Mouse (Mus musculus): Measurements from ENCODE around the gene Atg10. TPM values are rescaled to one million over a fixed set of nuclear protein-coding genes. Genes with fewer than 3 reads are reported as not detected.

Atg10 gene
- polyA plus RNA-seq, 1 experiment from 2014 or later, result 29.1 TPM

DNA sequence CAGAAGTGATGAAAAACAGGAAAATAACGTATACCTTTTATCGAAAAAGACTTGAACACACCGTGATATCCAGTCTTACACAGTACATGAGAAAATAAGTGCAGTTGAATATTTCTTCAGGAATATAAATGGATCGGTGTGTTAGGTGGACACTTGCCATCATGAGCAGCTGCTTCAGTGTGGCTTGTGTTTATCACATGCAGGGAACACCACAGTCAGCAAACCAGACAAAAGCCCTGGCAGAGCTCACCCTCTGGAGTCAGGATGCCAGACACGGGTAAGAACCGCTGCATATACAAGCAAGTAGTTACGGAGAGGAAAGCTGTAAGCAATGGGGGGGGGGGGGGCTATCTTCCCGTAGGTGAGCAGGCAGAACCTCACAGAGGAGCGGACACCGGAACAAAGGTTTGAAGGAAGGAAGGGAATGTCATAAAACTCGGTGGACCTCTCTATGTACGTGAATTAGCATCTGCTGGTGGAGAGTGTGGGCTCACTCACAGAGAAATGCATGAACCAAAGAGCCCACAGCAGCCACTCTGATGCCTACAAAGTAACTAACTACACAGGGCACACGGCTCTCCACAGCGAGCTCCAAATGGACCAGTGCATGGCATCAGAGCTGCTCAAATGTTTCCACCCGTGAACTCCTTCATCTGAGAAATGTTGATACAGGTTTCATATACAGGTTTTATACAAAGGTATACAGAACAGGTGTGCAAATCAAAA lies 51.8 kb downstream of the Atg10 start:
- Histone ChIP-seq H3K9ac (no peak overlapping the region), H3K4me1 (replicated peaks) (peaks cover 15% of the 10 kb centered on the region; the same call in 1 of the 2 replicates)

DNA sequence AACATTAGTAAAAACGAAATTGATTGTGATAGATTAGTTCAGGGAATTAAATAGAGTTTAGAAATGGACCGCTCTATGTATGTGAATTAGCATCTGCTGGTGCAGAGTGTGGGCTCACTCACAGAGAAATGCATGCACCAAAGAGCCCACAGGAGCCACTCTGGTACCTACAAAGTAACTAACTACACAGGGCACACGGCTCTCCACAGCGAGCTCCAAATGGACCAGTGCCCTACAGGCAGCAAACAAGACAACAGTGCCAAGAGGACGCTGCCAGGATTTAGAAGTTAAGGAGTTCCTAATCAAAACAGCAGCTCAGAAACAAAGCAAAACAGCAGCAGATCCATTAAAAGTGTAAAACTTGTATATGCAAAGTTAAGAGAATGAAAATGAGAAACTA lies 52.6 kb downstream of the Atg10 start:
- 72% methylated on average over 5 of the region's 5 CpGs for WGBS
- no peak overlapping the region for H3K4me3 ChIP-seq
- H3K27ac ChIP-seq, result no peak overlapping the region
- no peaks in the 10 kb centered on the region for H3K27me3 ChIP-seq
- no peak overlapping the region for H3K9ac ChIP-seq
- no peak overlapping the region for H3K4me2 ChIP-seq
- H3K4me1 ChIP-seq (replicated peaks), result peaks cover 15% of the 10 kb centered on the region
- H3K36me3 ChIP-seq, result no peaks in the 10 kb centered on the region
- no peak for ATAC-seq (replicated peaks; ENCODE audit: insufficient number of reproducible peaks, insufficient read depth, low FRiP score, low read depth)
- no peaks in the 10 kb centered on the region for H3K9me3 ChIP-seq (replicated peaks)

More for the DNA sequence above, 51.8 kb downstream of the Atg10 start:
- Histone ChIP-seq H3K9me3 (replicated peaks) (no peaks in the 10 kb centered on the region), H3K27me3 (no peaks in the 10 kb centered on the region), H3K36me3 (no peaks in the 10 kb centered on the region), H3K27ac (no peak overlapping the region), H3K4me3 (no peak overlapping the region), H3K4me2 (no peak overlapping the region)
- no peak for ATAC-seq (replicated peaks; ENCODE audit: insufficient number of reproducible peaks, insufficient read depth, low FRiP score, low read depth)
- WGBS, result 80% methylated on average over 15 of the region's 15 CpGs

DNA sequence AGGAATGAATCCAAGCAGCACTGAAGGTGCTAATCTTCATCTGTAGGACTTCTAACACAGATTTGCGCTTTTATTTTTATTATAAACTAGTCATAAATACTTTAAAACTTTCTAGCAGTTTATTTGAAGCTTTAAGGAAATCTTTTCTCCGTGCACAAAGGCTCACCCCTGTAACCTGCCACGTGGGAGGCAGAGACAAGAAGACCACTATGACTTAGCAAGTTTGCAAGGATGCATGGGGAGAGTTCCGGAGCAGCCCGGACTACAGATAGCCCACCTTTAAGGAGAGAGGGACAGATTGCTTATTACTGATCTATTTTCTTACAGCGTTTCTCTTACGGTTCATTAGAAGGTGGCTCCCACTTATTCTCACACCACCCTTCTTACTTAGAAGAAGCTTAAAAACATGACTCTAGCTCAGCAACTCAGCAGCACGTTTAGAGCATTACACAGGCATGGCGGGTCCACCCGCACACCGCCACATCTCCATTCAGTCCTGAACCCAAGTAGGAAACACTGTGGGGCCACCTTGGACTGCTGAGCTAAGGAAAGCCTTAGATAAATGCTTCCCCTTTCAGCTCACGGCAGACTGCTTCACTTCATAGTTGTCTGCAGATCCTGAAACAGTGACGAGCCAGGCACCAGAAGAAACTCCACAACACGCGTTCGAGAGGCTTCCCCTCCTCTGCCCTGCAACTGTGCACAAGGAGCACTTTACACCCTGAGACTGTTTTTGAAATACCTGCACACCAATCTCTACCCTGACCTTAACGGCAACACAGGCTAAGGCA lies 54.0 kb downstream of the Atg10 start:
- peaks cover 27% of the 10 kb centered on the region for H3K4me1 ChIP-seq (replicated peaks)
- H3K9me3 ChIP-seq (replicated peaks), result no peaks in the 10 kb centered on the region
- WGBS, result 61% methylated on average over 17 of the region's 17 CpGs
- H3K36me3 ChIP-seq, result no peaks in the 10 kb centered on the region
- H3K4me2 ChIP-seq, result no peak overlapping the region; the same call in 1 of the 2 replicates
- H3K27ac ChIP-seq, result no peak overlapping the region
- no peak overlapping the region for H3K4me3 ChIP-seq
- H3K27me3 ChIP-seq, result no peaks in the 10 kb centered on the region
- no peak for ATAC-seq (replicated peaks; ENCODE audit: insufficient number of reproducible peaks, insufficient read depth, low FRiP score, low read depth)
- no peak overlapping the region for H3K9ac ChIP-seq

DNA sequence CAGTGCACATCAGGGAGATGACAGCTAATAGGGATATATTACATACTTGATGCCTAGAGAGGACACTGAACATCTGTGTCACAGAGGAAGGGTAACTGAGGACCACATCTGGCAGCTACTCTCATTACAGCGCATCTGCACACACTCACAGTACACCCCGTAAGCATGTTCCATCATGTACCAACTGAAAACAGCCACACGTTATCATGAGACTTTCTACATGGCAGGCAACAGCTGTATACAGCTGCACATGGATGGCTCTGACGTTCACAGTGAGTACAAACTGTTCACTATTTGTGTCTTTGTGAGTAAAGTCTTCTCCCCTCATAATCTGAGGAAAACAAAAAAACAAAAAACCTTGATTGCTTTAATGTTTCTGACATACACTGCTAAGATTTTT lies 55.3 kb downstream of the Atg10 start:
- H3K27ac ChIP-seq, result no peak overlapping the region
- H3K4me1 ChIP-seq (replicated peaks), result peaks cover 33% of the 10 kb centered on the region
- no peaks in the 10 kb centered on the region for H3K36me3 ChIP-seq
- 73% methylated on average over 4 of the region's 4 CpGs for WGBS
- no peak for ATAC-seq (replicated peaks; ENCODE audit: insufficient number of reproducible peaks, insufficient read depth, low FRiP score, low read depth)
- H3K9me3 ChIP-seq (replicated peaks), result no peaks in the 10 kb centered on the region
- no peak overlapping the region for H3K4me3 ChIP-seq
- H3K9ac ChIP-seq, result no peak overlapping the region
- no peak overlapping the region for H3K4me2 ChIP-seq
- H3K27me3 ChIP-seq, result no peaks in the 10 kb centered on the region

DNA sequence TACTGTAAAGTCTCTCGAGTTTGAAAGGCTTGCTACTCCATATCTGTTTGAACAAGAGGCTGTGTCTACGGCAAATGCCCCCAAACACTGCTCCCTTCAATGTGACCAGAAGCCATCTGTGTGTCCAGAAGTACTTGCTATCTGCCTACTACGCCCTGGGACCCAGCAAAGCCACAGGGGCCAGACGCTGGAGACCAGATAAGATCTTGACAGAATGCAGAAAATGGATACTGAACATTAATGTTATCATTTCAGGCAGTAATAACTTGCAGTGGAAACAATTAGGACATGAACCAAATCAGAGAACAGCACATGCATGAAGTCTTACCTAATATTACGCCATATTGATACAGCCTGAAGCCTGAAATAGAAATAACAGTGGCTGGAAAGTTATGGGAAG lies 56.2 kb downstream of the Atg10 start:
- H3K27ac ChIP-seq, result no peak overlapping the region
- no peak overlapping the region for H3K4me3 ChIP-seq
- H3K36me3 ChIP-seq, result no peaks in the 10 kb centered on the region

DNA sequence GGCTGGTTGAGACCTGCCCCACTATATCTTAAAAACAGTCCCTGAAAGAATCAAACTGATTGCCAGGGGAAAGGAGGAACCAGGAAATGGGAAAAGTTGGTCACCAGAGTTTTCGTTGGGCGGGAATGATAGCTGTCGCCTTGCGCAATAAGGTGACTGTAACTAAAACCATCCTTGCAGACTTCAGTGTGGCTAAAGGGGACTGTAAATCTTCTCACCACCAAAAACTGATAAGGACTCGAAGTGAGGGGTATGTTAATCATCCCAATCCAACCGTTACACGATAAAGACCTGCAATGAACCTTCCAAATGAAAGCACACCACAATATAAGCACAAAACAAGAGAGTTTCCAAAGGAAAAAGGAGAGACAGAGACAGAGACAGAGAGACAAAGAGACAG lies 57.5 kb downstream of the Atg10 start:
- no peak overlapping the region for H3K9ac ChIP-seq
- H3K27ac ChIP-seq, result 0 out of 2 replicates have a peak overlapping the region, but pooled peaks have one; percentile 68
- no peaks in the 10 kb centered on the region for H3K9me3 ChIP-seq (replicated peaks)
- no peak overlapping the region for H3K4me3 ChIP-seq
- no peaks in the 10 kb centered on the region for H3K27me3 ChIP-seq
- no peak overlapping the region for H3K4me2 ChIP-seq
- ATAC-seq (replicated peaks; ENCODE audit: insufficient number of reproducible peaks, insufficient read depth, low FRiP score, low read depth), result no peak
- 71% methylated on average over 7 of the region's 7 CpGs for WGBS
- peaks cover 39% of the 10 kb centered on the region for H3K4me1 ChIP-seq (replicated peaks)
- no peaks in the 10 kb centered on the region for H3K36me3 ChIP-seq

More for the DNA sequence above, 56.2 kb downstream of the Atg10 start:
- Histone ChIP-seq H3K4me1 (replicated peaks) (peaks cover 36% of the 10 kb centered on the region), H3K9ac (no peak overlapping the region), H3K9me3 (replicated peaks) (no peaks in the 10 kb centered on the region), H3K27me3 (no peaks in the 10 kb centered on the region), H3K4me2 (no peak overlapping the region)
- WGBS, result 49% methylated on average over 5 of the region's 5 CpGs
- no peak for ATAC-seq (replicated peaks; ENCODE audit: insufficient number of reproducible peaks, insufficient read depth, low FRiP score, low read depth)

DNA sequence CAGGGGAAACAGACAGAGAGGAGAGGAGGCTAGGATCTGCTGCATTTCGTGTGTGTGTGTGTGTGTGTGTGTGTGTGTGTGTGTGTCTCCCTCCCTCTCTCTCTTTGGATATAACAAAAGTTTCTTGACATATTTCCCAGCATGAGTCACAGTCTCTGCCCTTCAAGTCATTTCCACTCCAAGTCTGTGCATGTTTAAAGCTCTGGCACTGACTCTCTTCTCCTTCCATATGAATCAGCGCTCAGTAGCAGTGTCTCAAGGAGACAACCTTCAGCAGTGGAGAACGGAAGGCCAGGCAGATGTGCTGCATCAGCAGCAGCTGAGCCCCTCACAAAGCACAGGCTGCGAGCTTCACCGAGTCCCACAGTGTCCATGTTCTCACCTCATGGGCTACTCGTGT lies 58.6 kb downstream of the Atg10 start:
- Histone ChIP-seq H3K27ac (peak overlapping the region; percentile 68), H3K4me1 (replicated peaks) (peaks cover 39% of the 10 kb centered on the region), H3K36me3 (no peaks in the 10 kb centered on the region), H3K4me2 (no peak overlapping the region), H3K9ac (no peak overlapping the region), H3K27me3 (no peaks in the 10 kb centered on the region), H3K4me3 (no peak overlapping the region), H3K9me3 (replicated peaks) (no peaks in the 10 kb centered on the region)
- 48% methylated on average over 6 of the region's 6 CpGs for WGBS
- ATAC-seq (replicated peaks; ENCODE audit: insufficient number of reproducible peaks, insufficient read depth, low FRiP score, low read depth), result peak; percentile 21

DNA sequence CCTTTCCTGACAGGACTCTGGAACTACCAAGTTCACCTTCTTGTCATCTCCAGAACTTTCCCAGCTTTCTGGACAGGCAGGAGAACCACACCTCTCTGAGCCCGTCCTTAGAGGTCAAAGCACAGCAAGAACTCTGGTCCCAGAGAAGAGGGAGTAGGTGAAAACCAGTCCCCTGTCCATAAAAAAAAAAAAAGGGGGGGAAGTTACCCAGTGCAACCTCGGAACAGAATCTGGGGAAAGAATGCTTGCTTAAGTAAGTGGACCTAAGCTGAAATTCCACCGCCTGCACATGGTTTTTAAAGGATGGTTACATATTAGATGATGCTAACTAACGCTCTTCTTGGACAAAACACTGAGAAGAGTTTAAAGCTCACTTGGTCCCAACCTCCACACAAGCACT lies 60.5 kb downstream of the Atg10 start:
- Histone ChIP-seq H3K9me3 (replicated peaks) (no peaks in the 10 kb centered on the region), H3K4me2 (no peak overlapping the region), H3K9ac (no peak overlapping the region), H3K4me1 (replicated peaks) (peaks cover 27% of the 10 kb centered on the region), H3K4me3 (no peak overlapping the region), H3K27ac (no peak overlapping the region), H3K27me3 (no peaks in the 10 kb centered on the region), H3K36me3 (no peaks in the 10 kb centered on the region)
- 75% methylated on average over 4 of the region's 4 CpGs for WGBS
- no peak for ATAC-seq (replicated peaks; ENCODE audit: insufficient number of reproducible peaks, insufficient read depth, low FRiP score, low read depth)

DNA sequence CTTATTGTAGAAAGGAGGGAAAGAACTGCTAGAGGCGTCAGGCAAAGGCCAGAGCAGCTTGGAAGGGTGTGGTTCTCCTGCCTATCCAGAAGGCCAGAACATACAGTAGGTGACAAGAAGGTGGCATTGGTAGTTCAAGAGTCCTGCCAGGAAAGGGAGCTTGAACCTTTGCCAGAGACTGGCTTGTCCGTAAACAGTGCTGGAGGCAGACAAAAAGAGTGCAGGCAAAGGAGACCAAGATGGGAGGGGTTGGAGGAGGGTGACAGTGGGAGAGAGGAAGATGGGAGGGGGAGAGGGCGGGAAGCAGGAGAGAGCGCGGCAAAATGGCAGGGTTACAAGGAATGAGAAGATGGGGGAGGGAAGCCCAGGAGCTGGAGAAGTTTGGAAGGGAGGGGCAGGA lies 61.3 kb downstream of the Atg10 start:
- Histone ChIP-seq H3K36me3 (no peaks in the 10 kb centered on the region), H3K4me1 (replicated peaks) (peaks cover 26% of the 10 kb centered on the region), H3K9me3 (replicated peaks) (no peaks in the 10 kb centered on the region), H3K9ac (no peak overlapping the region), H3K4me3 (no peak overlapping the region), H3K4me2 (no peak overlapping the region), H3K27me3 (no peaks in the 10 kb centered on the region), H3K27ac (no peak overlapping the region)
- ATAC-seq (replicated peaks; ENCODE audit: insufficient number of reproducible peaks, insufficient read depth, low FRiP score, low read depth), result no peak
- 52% methylated on average over 5 of the region's 5 CpGs for WGBS

DNA sequence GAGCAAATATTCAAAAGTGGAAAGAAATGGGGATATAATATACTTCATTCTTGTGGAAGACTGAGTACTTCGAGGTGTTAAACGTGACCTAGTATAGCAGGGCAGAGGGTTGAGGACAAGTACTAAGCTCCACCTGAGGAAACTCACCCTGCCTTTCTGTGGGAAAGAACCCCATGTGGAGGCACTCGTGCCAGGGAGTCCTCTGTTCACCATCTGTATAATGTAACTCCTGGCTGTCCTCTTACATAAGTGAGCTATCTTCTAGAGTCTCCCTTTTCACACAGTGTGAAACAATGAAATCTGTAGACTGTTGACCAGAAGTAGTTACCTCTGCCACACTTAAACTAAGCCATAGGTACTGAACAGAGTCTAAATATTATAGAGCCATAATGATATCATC lies 63.2 kb downstream of the Atg10 start:
- Histone ChIP-seq H3K4me2 (no peak overlapping the region), H3K9ac (no peak overlapping the region), H3K9me3 (replicated peaks) (no peaks in the 10 kb centered on the region), H3K4me1 (replicated peaks) (peaks cover 21% of the 10 kb centered on the region), H3K27me3 (no peaks in the 10 kb centered on the region), H3K27ac (no peak overlapping the region), H3K4me3 (no peak overlapping the region), H3K36me3 (no peaks in the 10 kb centered on the region)
- no peak for ATAC-seq (replicated peaks; ENCODE audit: insufficient number of reproducible peaks, insufficient read depth, low FRiP score, low read depth)
- WGBS, result 80% methylated on average over 3 of the region's 3 CpGs

DNA sequence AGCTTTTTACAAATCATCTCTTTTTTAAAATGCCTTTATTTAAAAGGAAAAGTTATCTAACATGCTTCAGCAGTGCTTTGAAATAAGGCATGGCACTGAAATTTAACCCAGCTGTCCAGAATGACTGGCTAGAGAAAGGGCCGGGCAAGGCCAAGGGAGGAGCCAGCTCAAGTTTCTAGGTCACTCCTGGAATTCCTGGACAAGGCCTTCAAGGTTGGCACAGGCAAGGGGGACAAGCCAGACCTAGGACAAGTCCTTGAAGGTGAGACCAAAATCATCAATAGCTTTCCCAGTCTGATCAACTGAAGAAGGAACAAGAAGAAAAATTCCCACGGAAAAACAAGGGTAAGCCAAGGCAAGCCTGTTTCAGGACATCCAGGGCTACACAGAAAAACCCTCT lies 63.9 kb downstream of the Atg10 start:
- Histone ChIP-seq H3K27me3 (no peaks in the 10 kb centered on the region), H3K27ac (no peak overlapping the region), H3K9ac (no peak overlapping the region), H3K9me3 (replicated peaks) (no peaks in the 10 kb centered on the region), H3K4me1 (replicated peaks) (peaks cover 14% of the 10 kb centered on the region), H3K4me3 (no peak overlapping the region), H3K4me2 (no peak overlapping the region), H3K36me3 (no peaks in the 10 kb centered on the region)
- no peak for ATAC-seq (replicated peaks; ENCODE audit: insufficient number of reproducible peaks, insufficient read depth, low FRiP score, low read depth)
- 67% methylated on average over 2 of the region's 2 CpGs for WGBS

Measured in heart, embryonic 15.5 days (tissue).